Mouse (Mus musculus): Measurements from ENCODE around the gene Armcx6. TPM values are rescaled to one million over a fixed set of nuclear protein-coding genes. Genes with fewer than 3 reads are reported as not detected.
"Not testable (repeated sequence)": the region's sequence is repeated elsewhere in the genome, so short reads cannot be mapped to it uniquely, and the experiment has no call there.

Armcx6 gene
- polyA plus RNA-seq, 1 experiment from 2014 or later, result 14.1 TPM

DNA sequence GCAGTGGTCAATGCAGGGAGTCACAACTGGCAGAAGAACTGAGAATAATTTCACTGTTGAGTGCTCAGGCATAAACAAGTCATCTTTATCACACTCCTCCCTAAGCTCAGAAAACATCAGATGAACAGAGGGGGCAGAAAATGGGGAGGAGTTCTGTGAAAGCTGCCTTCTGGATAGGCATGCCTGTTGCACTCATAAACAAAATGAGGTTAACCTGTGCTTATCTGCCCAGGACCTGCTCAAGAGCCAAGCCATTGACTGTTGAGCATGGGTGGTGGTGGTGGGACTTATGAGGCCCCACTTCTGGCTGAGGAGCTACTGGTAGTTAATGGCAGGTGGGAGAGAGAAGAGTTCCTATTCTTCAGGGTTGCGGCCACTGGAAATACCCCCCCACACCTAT lies 13.4 kb downstream of the Armcx6 start:
- ATAC-seq (replicated peaks; ENCODE audit: insufficient number of reproducible peaks, insufficient read depth, low FRiP score, low read depth), result no peak
- Histone ChIP-seq H3K27me3 (no peaks in the 10 kb centered on the region), H3K9ac (no peak overlapping the region), H3K4me1 (replicated peaks) (no peaks in the 10 kb centered on the region), H3K27ac (no peak overlapping the region), H3K4me2 (no peak overlapping the region), H3K36me3 (no peaks in the 10 kb centered on the region), H3K9me3 (replicated peaks) (no peaks in the 10 kb centered on the region), H3K4me3 (no peak overlapping the region)
- 95% methylated on average over 1 of the region's 1 CpGs for WGBS

DNA sequence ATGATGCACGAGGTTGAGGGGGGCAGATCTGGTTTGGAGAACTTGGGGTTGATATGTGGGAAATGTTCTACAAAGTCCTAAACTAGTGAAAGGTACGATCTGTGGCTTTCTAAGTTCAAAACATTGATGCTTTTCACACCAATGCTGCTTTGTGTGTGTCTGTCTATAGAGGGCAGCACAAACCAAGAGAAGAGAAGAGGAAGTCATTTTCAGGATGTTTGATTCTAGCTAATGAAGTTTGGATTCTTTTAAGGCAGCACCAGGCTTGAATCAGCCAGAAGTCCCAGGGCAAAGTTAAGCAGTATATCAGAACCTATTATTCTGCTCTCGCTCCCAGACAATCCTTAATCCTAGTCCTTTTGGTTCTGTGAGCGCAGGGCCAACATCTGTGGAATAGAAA lies 21.4 kb downstream of the Armcx6 start:
- Histone ChIP-seq H3K9me3 (replicated peaks) (no peaks in the 10 kb centered on the region), H3K4me3 (no peak overlapping the region), H3K4me2 (no peak overlapping the region), H3K9ac (no peak overlapping the region), H3K27me3 (no peaks in the 10 kb centered on the region; the same call in 1 of the 2 replicates), H3K4me1 (replicated peaks) (no peaks in the 10 kb centered on the region), H3K36me3 (no peaks in the 10 kb centered on the region), H3K27ac (peak overlapping the region; percentile 27; the same call in 1 of the 2 replicates)
- no peak for ATAC-seq (replicated peaks; ENCODE audit: insufficient number of reproducible peaks, insufficient read depth, low FRiP score, low read depth)
- whole genome bisulfite sequencing, result 35% methylated on average over 4 of the region's 4 CpGs

DNA sequence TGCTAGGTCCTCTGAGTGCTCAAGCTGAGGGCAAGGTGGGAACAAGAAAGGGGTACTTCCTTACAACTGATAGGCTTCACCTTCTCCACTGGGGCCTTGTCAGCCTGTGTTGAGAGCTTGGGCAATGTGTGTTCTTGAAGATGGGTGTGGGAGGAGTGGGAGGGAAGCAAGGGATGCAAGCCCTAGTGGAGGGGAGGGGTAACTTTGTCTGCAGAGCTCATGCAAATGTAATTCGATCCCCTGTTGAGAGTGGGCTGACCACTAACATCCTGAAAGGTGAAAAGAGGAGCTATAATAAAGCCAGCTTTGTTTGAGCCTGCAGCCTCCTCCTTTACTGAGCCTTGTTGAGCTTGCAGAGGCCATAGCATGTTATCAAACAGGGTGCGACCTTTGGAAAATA lies 27.5 kb downstream of the Armcx6 start:
- H3K4me3 ChIP-seq; H3K9ac ChIP-seq; H3K4me1 ChIP-seq (replicated peaks); ATAC-seq (replicated peaks; ENCODE audit: insufficient number of reproducible peaks, insufficient read depth, low FRiP score, low read depth); H3K27ac ChIP-seq; H3K4me2 ChIP-seq; H3K27me3 ChIP-seq; H3K36me3 ChIP-seq; H3K9me3 ChIP-seq (replicated peaks): not testable (repeated sequence)
- 35% methylated on average over 1 of the region's 2 CpGs for WGBS

DNA sequence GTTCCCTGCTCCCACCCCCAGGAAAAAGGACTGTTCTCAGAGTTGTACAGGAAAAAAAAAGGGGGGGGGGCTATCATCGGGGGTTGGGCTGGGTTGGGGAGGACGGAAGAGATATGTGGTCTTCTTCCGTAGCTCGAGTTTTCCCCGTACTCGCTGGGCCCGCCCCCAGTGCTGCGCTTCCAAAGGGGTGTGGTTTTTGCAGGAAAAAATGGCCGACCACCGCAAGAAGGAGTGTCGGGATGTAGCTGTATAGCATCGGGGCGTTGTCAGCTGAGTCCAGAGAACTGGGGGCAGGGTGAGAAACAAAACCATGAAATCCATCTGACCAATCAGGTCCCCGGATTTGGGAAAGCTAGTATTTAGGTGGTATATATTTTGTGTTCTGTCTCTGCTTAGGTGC lies 32.7 kb downstream of the Armcx6 start:
- WGBS, result 19% methylated on average over 14 of the region's 14 CpGs
- H3K4me1 ChIP-seq (replicated peaks), result no peaks in the 10 kb centered on the region
- ATAC-seq (replicated peaks; ENCODE audit: insufficient number of reproducible peaks, insufficient read depth, low FRiP score, low read depth), result peak; percentile 78

DNA sequence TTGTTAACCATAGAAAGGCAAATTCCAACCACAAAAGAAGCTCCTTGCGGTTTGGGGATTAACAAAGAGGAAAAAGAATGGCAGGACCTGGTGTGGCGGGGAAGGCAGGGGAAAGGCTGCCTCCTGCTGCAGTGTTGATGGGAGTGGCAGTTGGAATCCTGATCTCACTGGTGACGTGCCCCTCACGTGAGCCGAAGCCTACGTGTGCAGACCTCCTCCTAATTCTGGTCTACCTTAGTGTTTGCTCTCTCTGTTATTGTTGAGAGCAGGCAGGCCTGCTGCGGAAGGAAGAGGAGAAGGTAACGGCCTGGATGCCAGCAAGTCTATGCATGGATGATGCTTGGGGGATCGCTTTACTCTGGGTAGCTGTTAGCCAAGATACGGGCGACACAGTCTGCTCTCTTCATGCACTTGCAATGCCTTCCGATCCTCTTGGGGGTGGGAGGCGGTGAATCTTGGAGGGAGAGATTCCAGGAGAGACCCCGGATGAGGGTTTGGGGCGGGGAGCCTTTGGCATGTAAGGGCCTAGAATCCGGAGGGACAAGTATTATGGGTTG lies 33.4 kb downstream of the Armcx6 start, which contains the start of gene Armcx1:
Gene Armcx1, plus strand, starts transcription at position 212 of the 557 bp plus-strand sequence.
- Histone ChIP-seq H3K27me3 (no peaks in the 10 kb centered on the region), H3K4me1 (replicated peaks) (no peaks in the 10 kb centered on the region), H3K4me3 (peak within 1 kb of the TSS; percentile 61), H3K36me3 (peaks cover 5% of the 10 kb centered on the region), H3K9me3 (replicated peaks) (no peaks in the 10 kb centered on the region), H3K27ac (peak within 1 kb of the TSS; percentile 94), H3K4me2 (peak within 1 kb of the TSS; percentile 61), H3K9ac (peak within 1 kb of the TSS; percentile 59)
- peak; percentile 94 for ATAC-seq (replicated peaks; ENCODE audit: insufficient number of reproducible peaks, insufficient read depth, low FRiP score, low read depth)
- WGBS, result 12% methylated on average over 16 of the region's 16 CpGs

More for the DNA sequence above, 32.7 kb downstream of the Armcx6 start:
- Histone ChIP-seq H3K9ac (peak overlapping the region; percentile 59), H3K9me3 (replicated peaks) (no peaks in the 10 kb centered on the region), H3K27me3 (no peaks in the 10 kb centered on the region), H3K36me3 (peaks cover 5% of the 10 kb centered on the region), H3K4me2 (peak overlapping the region; percentile 61), H3K4me3 (peak overlapping the region; percentile 61), H3K27ac (peak overlapping the region; percentile 94)

DNA sequence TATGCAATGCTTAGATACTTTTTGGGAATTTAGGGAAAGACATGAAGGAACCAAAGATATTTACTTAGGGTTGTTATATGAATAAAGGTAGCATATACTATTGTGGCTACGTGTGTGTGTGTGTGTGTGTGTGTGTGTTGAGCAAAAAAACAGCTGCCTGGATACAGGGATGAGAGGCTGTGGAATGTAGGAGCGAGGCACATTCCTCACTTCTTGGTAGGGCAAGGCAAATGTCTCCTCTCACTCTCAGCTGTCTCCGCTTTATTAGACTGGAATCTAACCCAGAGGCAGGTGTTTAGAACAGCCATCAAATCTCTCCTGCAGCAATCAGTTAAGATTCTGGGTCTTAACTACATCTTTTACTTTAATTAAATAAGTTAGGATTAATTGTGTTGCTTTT lies 34.4 kb downstream of the Armcx6 start:
- H3K9ac ChIP-seq, result no peak overlapping the region
- H3K27ac ChIP-seq, result no peak overlapping the region
- H3K36me3 ChIP-seq, result peaks cover 5% of the 10 kb centered on the region
- no peaks in the 10 kb centered on the region for H3K27me3 ChIP-seq
- 43% methylated on average over 3 of the region's 3 CpGs for WGBS
- no peak overlapping the region for H3K4me2 ChIP-seq
- H3K9me3 ChIP-seq (replicated peaks), result no peaks in the 10 kb centered on the region
- no peak for ATAC-seq (replicated peaks; ENCODE audit: insufficient number of reproducible peaks, insufficient read depth, low FRiP score, low read depth)
- H3K4me3 ChIP-seq, result no peak overlapping the region
- no peaks in the 10 kb centered on the region for H3K4me1 ChIP-seq (replicated peaks)

Small RNA genes within 50 kb of the gene (microRNA-seq; reads per million reads assigned to microRNA genes)
- 0.63 reads per million for gene Mir7093

Other genes starting within 250 kb of the Armcx6 start
- gene Timm8a1, start 209.6 kb downstream of the Armcx6 start, polyA plus RNA-seq (2015; fragmentation: Nextera tagmentation; extraction: Ambion mirVana), result 65.5 and 70.3 TPM in 2 replicates
- 0.74 and 2.1 TPM in 2 replicates for gene Btk, start 167.8 kb downstream of the Armcx6 start, polyA plus RNA-seq (2015; fragmentation: Nextera tagmentation; extraction: Ambion mirVana)
- gene Rpl36a, start 165.8 kb downstream of the Armcx6 start, polyA plus RNA-seq (2015; fragmentation: Nextera tagmentation; extraction: Ambion mirVana), result 203 and 263 TPM in 2 replicates
- 2.8 and 3.2 TPM in 2 replicates for gene Gla, start 150.3 kb downstream of the Armcx6 start, polyA plus RNA-seq (2015; fragmentation: Nextera tagmentation; extraction: Ambion mirVana)
- gene Hnrnph2, start 150.2 kb downstream of the Armcx6 start, polyA plus RNA-seq (2015; fragmentation: Nextera tagmentation; extraction: Ambion mirVana), result 112 and 114 TPM in 2 replicates
- 3.8 and 4.1 TPM in 2 replicates for gene Armcx4, start 64.9 kb downstream of the Armcx6 start, polyA plus RNA-seq (2015; fragmentation: Nextera tagmentation; extraction: Ambion mirVana)
- 40.5 and 43.2 TPM in 2 replicates for gene Armcx1, start 33.5 kb downstream of the Armcx6 start, polyA plus RNA-seq (2015; fragmentation: Nextera tagmentation; extraction: Ambion mirVana)
- 80.8 and 81.1 TPM in 2 replicates for gene Armcx3, start 5.2 kb upstream of the Armcx6 start, polyA plus RNA-seq (2015; fragmentation: Nextera tagmentation; extraction: Ambion mirVana)
- gene Armcx2, start 57.8 kb upstream of the Armcx6 start, polyA plus RNA-seq (2015; fragmentation: Nextera tagmentation; extraction: Ambion mirVana), result 53.9 and 57.3 TPM in 2 replicates
- 0.29 and 0.42 TPM in 2 replicates for gene Nxf2, start 213.3 kb upstream of the Armcx6 start, polyA plus RNA-seq (2015; fragmentation: Nextera tagmentation; extraction: Ambion mirVana)